Mouse (Mus musculus) hindbrain, postnatal 0 days (tissue): ENCODE results near the gene Grin2b. TPM values are rescaled to one million over a fixed set of nuclear protein-coding genes. Genes with fewer than 3 reads are reported as not detected.
A peak's percentile ranks its signal among the peaks of the same experiment; 100 is the strongest.

Experiments
- ATAC-seq: fragments of 200-750 bp; cut with Nextera tagmentation; 2 replicates; pipeline ENCODE4 v1.8.0; 2017; ENCODE audit warnings: mild to moderate bottlenecking, moderate TSS enrichment, moderate library complexity
- DNase-seq: peaks from one replicate; pipeline ENCODE4 v3.0.0-alpha.2; 2015; ENCODE audit warnings: low spot score
- H3K27ac ChIP-seq: fragments of 300-500 bp; sonication (generic); 2 replicates; pipeline ENCODE4 v1.5.1; 2014; ENCODE audit warnings: mild to moderate bottlenecking
- H3K27me3 ChIP-seq: fragments of 300-500 bp; sonication (generic); 2 replicates; pipeline ENCODE4 v1.6.1; 2014; ENCODE audit warnings: low read length, mixed read lengths; ENCODE audit not compliant: insufficient read depth
- H3K36me3 ChIP-seq: fragments of 300-500 bp; sonication (generic); 2 replicates; pipeline ENCODE4 v1.6.1; 2014; ENCODE audit warnings: low read length, mixed read lengths; ENCODE audit not compliant: insufficient read depth
- H3K4me1 ChIP-seq: fragments of 300-500 bp; sonication (generic); 2 replicates; pipeline ENCODE4 v1.6.1; 2014; ENCODE audit warnings: antibody characterized with exemption, low read length, mixed read lengths; ENCODE audit not compliant: insufficient read depth
- H3K4me2 ChIP-seq: fragments of 300-500 bp; sonication (generic); 2 replicates; pipeline ENCODE4 v1.6.1; 2014; ENCODE audit warnings: low read depth, mild to moderate bottlenecking, low read length, moderate library complexity, mixed read lengths
- H3K4me3 ChIP-seq: fragments of 300-500 bp; sonication (generic); 2 replicates; pipeline ENCODE4 v1.5.1; 2014; ENCODE audit warnings: low read length
- H3K9ac ChIP-seq: fragments of 300-500 bp; sonication (generic); replicated peaks from 2 replicates; pipeline ENCODE4 v1.6.1; 2014; ENCODE audit warnings: mild to moderate bottlenecking, low read length, moderate library complexity, mixed read lengths
- H3K9me3 ChIP-seq: fragments of 300-500 bp; sonication (generic); 2 replicates; pipeline ENCODE4 v1.6.1; 2016; ENCODE audit warnings: low read length, mixed read lengths
- CTCF ChIP-seq: IDR thresholded peaks from 2 replicates; pipeline ENCODE4 v1.5.1; 2016; ENCODE audit warnings: antibody characterized with exemption, control low read depth, low read depth
- WGBS: fragments of 180-500 bp; shearing (Covaris S2); extraction: QIAGEN DNeasy Blood & Tissue Kit; methylation state at CpG from one replicate; pipeline ENCODE4 v1.1.7; 2014; 5-methylcytosine and 5-hydroxymethylcytosine counted together
- polyA plus RNA-seq: library from polyadenylated mRNA; unstranded; fragments of >200 nt; fragmentation: Nextera tagmentation; extraction: Ambion mirVana; gene quantifications from 2 replicates; pipeline ENCODE4 v1.2.1, GENCODE M21; 2015
- total RNA-seq: library from RNA; depleted of rRNA; stranded (reverse); fragments of >200 nt; gene quantifications from 2 replicates; pipeline ENCODE4 v1.2.3, GENCODE M21; 2014

Gene Grin2b
- total and polyA plus RNA-seq, 2 experiments from 2014 or later, result 55.1 to 67.0 TPM

DNA sequence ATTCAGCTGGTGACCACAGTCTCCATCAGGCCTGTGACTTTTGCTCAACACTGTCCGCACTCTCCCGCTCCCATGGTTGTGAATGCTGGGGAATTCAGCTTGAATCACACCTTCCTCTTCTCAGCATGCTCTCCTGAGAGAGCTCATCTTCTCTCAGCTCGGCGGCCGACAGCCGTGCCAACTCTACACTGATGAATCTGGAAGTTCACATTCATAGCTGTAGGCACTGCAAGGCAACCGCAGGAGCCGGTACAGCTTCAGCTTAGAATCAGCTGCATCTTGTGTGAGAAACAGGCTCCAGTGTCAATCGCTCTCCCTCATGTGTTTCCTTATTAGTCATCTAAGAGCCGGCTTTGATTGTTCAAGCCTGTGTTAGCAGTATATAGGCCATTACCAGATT lies 272.9 kb downstream of the Grin2b start:
- no peak for DNase-seq
- 67% methylated on average over 10 of the region's 10 CpGs for WGBS
- H3K4me3 ChIP-seq, result no peak overlapping the region

DNA sequence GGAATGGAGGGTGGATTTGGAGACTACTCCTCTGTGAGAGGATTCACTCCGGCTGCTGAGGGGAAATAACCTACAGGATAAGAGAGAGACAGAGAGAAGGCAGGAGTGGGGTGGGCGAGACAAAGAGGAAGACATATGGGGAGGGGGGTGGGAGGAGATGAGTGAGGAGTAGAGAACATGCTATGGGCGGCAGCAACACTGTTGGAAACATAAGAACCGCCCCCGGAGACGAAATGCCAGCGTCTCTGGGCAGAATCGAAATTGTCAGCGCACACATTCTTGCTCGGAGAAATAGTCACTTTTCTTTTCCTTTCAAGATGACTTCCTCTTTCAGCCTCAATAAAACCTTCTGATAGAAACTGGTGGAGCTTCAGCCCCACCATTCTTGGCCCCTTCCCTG lies 274.1 kb downstream of the Grin2b start:
- Histone ChIP-seq H3K36me3 (no peaks in the 10 kb centered on the region), H3K9ac (no peak overlapping the region), H3K4me1 (no peaks in the 10 kb centered on the region), H3K4me3 (no peak overlapping the region), H3K27me3 (no peaks in the 10 kb centered on the region), H3K4me2 (no peak overlapping the region), H3K9me3 (no peaks in the 10 kb centered on the region), H3K27ac (no peak overlapping the region)
- TF ChIP-seq CTCF, result no peak
- WGBS, result 77% methylated on average over 10 of the region's 10 CpGs
- DNase-seq, result no peak
- ATAC-seq, result no peak

More for the DNA sequence above, 272.9 kb downstream of the Grin2b start:
- H3K27me3 ChIP-seq, result no peaks in the 10 kb centered on the region
- H3K9ac ChIP-seq, result no peak overlapping the region
- H3K4me2 ChIP-seq, result no peak overlapping the region
- no peak overlapping the region for H3K27ac ChIP-seq
- no peaks in the 10 kb centered on the region for H3K9me3 ChIP-seq
- TF ChIP-seq CTCF, result no peak
- ATAC-seq, result no peak
- no peaks in the 10 kb centered on the region for H3K36me3 ChIP-seq
- H3K4me1 ChIP-seq, result no peaks in the 10 kb centered on the region

DNA sequence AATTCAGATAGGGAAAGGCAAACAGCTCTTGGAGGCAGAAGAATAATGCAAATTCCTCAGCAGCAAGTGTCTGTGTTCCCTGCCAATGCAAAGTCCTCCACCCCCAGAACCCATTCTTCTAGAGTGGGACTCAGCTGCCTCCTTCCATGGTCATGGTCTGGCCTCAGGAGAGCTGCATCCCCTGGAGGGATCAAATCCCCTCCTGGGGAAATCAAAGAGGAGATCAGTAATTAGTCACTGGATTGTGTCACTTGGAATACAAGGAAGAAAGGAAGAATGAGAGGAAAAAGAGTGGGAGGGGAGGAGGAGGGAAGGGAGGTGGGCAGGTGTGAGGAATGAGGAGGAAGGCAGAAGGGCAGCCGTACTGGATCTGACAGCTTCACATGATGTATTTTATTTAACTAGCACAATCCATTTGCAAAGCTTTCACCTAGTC lies 278.5 kb downstream of the Grin2b start:
- Histone ChIP-seq H3K27me3 (no peaks in the 10 kb centered on the region), H3K4me2 (no peak overlapping the region), H3K9me3 (no peaks in the 10 kb centered on the region), H3K36me3 (no peaks in the 10 kb centered on the region), H3K27ac (no peak overlapping the region), H3K4me1 (no peaks in the 10 kb centered on the region), H3K4me3 (no peak overlapping the region), H3K9ac (no peak overlapping the region)
- TF ChIP-seq CTCF, result no peak
- no peak for ATAC-seq
- 57% methylated on average over 1 of the region's 1 CpGs for WGBS
- DNase-seq, result no peak

DNA sequence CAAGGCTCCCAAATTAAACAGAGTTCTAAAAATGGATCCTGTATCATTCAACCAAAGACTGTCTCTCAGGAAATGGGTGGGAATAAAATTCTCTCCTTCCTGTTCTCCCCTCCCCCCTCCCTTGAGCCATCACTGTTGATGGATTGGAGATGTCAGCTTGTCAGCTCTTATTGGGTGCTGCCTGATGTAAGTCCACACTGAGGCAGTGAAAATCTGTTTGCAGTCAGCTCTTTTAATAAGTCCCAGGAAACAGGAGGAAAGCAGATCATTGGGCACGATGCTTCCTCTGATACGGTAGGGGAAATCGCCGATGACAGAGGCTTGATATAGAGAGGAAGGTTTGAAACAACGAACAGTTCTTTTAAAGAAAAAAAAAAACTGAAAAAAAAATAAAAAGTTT lies 290.7 kb downstream of the Grin2b start:
- Histone ChIP-seq H3K36me3 (no peaks in the 10 kb centered on the region), H3K4me3 (no peak overlapping the region), H3K9me3 (no peaks in the 10 kb centered on the region), H3K4me1 (no peaks in the 10 kb centered on the region), H3K27ac (no peak overlapping the region), H3K27me3 (no peaks in the 10 kb centered on the region), H3K4me2 (no peak overlapping the region), H3K9ac (no peak overlapping the region)
- DNase-seq (no peak), ATAC-seq (no peak)
- no peak for TF ChIP-seq CTCF
- WGBS, result 68% methylated on average over 5 of the region's 5 CpGs

DNA sequence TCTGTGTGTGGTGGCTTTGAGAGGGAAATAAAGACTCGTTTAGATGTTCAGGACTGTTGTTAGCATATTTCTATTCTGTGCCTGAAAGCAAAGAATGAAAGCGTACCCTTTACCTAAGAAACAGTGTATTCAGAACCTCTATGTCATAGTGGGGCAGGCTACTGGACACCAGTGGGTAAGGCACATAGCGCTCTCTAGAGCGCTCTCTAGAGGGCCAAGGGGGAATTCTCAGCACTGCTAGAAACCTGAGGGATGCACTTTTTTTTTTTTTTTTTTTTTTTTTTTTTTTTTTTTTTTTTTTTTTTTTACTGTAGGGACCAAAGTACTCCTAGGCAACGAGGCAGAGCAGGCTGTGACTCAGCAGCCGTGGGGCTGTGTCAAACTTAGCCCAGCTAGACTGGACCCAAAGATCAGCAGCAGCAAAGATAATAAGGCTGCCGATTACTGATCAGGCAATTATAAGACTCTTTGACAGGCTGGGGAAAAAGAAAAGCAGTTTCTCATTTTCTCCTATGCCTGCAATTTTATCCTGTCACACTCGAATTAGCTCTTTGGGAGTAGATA lies 297.1 kb downstream of the Grin2b start:
- no peak for DNase-seq
- H3K27ac ChIP-seq, result no peak overlapping the region
- no peaks in the 10 kb centered on the region for H3K36me3 ChIP-seq
- H3K9me3 ChIP-seq, result no peaks in the 10 kb centered on the region
- no peak overlapping the region for H3K9ac ChIP-seq
- H3K4me2 ChIP-seq, result no peak overlapping the region
- no peaks in the 10 kb centered on the region for H3K4me1 ChIP-seq
- 51% methylated on average over 8 of the region's 8 CpGs for WGBS
- no peak for TF ChIP-seq CTCF
- no peaks in the 10 kb centered on the region for H3K27me3 ChIP-seq
- no peak overlapping the region for H3K4me3 ChIP-seq
- no peak for ATAC-seq

DNA sequence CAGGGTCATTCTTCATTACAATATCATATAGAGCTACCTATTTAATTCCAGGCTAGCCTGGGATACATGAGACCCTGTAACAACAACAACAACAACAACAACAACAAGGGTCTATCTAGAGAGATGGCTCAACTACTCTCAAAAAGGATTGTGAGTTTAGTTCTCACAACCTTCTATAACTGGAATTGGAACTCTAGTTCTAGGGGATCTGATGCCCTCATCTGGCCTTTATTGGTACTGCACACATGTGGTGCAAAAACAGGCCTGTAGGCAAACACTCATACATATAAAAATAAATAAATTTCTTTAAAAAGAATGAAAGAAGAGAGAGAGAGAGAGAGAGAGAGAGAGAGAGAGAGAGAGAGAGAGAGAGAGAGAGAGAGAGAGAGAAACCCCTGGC lies 298.7 kb downstream of the Grin2b start:
- Histone ChIP-seq H3K27ac (no peak overlapping the region), H3K9ac (no peak overlapping the region), H3K4me1 (no peaks in the 10 kb centered on the region), H3K4me3 (no peak overlapping the region), H3K9me3 (no peaks in the 10 kb centered on the region), H3K36me3 (no peaks in the 10 kb centered on the region), H3K4me2 (no peak overlapping the region), H3K27me3 (no peaks in the 10 kb centered on the region)
- ATAC-seq (no peak), DNase-seq (no peak)
- peak; percentile 24 for TF ChIP-seq CTCF

DNA sequence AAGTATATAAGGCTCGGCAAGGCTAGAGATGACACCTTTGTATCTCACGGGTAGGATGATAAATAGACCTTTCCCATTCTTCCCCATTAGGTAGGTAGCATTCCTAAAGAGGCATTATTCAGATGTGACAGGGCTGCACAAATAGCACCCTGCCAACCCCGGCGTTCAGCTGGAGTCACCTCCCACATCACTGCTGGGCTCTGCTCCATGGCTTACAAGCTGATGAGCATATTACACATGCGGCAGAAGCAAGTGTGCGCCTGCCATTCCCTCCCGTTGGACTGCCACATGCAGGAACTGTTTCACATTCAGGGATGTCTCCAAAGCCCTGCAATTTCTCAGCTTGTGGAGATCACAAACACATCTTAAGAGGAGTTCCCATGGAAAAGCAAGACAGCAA lies 307.5 kb downstream of the Grin2b start:
- no peak overlapping the region for H3K4me2 ChIP-seq
- WGBS, result 48% methylated on average over 7 of the region's 7 CpGs
- no peak overlapping the region for H3K9ac ChIP-seq
- H3K4me1 ChIP-seq, result no peaks in the 10 kb centered on the region
- DNase-seq (peak; percentile 33), ATAC-seq (no peak)
- no peak overlapping the region for H3K27ac ChIP-seq
- H3K4me3 ChIP-seq, result no peak overlapping the region
- H3K36me3 ChIP-seq, result no peaks in the 10 kb centered on the region
- H3K27me3 ChIP-seq, result no peaks in the 10 kb centered on the region
- H3K9me3 ChIP-seq, result no peaks in the 10 kb centered on the region
- TF ChIP-seq CTCF, result no peak
